Mouse (Mus musculus): Measurements from ENCODE around the gene Asb2. TPM values are rescaled to one million over a fixed set of nuclear protein-coding genes. Genes with fewer than 3 reads are reported as not detected.

Gene Asb2
- polyA plus RNA-seq, 1 experiment from 2014 or later: 2.8 TPM

DNA sequence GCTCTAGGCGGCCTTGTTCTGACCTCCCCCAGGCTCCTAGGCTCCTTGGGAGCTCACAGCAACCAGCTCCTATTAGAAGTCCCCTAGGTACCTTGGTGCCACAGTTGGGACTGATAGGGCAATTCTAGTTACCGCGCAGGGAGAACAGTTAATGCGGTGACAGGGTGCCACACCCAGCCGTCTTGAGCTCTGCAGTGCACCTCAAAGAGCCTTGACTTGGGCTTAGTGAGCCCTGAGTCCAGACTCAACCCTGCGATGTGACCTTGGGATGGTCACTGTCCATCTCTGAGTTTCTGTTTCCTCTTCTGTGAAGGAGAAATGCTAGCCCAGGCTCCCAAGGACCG is 12.5 kb upstream of the Asb2 start:
- peak; percentile 56; the same call in 1 of the 2 replicates for ATAC-seq (replicated peaks; ENCODE audit: low FRiP score)
- 59% methylated on average over 7 of the region's 7 CpGs for WGBS
- Histone ChIP-seq H3K36me3 (ENCODE audit: control insufficient read depth, insufficient read depth, low read length) (no peaks in the 10 kb centered on the region), H3K4me3 (ENCODE audit: low read depth, low read length) (peak overlapping the region; percentile 7; the same call in 1 of the 2 replicates), H3K27me3 (replicated peaks; ENCODE audit: control insufficient read depth, insufficient read depth, low read length) (0 out of 2 replicates have a peak, but pooled peaks cover 2% of the 10 kb centered on the region), H3K9me3 (ENCODE audit: control insufficient read depth, low read length) (no peaks in the 10 kb centered on the region), H3K27ac (ENCODE audit: low read depth, low read length) (no peak overlapping the region), H3K4me1 (replicated peaks; ENCODE audit: control insufficient read depth, insufficient read depth, low read length) (peaks cover 10% of the 10 kb centered on the region), H3K9ac (ENCODE audit: low read depth, low read length) (no peak overlapping the region), H3K4me2 (peak overlapping the region; percentile 59)
- no peak for DNase-seq (ENCODE audit: low spot score)

DNA sequence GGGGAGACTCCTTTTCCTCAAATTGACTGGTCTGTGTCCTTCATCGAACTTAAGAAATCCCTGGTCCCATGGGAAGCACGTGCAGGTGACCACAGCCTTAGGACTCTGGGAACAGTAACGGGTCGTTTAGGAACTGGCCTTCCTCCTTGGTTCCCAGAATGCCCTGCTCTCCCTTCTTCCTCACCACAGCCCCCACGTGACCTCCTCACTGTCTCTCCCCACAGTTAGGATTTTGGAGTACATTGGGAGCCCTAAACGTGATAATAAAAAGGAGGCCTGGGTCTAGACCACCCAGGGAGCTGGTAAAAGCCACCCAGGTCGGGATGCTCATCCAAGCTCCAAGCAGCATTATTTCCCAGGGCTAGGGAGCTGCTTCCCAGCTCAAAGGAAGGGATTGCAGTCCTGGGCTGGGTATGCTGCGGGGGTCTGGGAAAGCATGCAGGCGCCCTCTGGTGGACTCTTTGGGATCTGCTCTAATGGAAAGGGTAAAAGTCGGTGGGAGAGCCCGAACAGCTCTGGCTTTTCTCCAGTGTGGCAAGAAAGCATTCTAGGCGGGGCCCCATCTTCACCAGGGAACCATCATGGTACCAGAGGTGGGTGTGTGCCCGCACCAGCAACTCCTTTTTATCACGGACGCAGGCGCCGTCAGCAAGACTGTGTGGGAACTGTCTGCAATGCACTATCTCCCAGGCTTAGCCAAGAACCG is 12.0 kb upstream of the Asb2 start:
- Histone ChIP-seq H3K4me1 (replicated peaks; ENCODE audit: control insufficient read depth, insufficient read depth, low read length) (peaks cover 6% of the 10 kb centered on the region), H3K27me3 (replicated peaks; ENCODE audit: control insufficient read depth, insufficient read depth, low read length) (0 out of 2 replicates have a peak, but pooled peaks cover 2% of the 10 kb centered on the region), H3K4me3 (ENCODE audit: low read depth, low read length) (peak overlapping the region; percentile 7; the same call in 1 of the 2 replicates), H3K4me2 (peak overlapping the region; percentile 59), H3K27ac (ENCODE audit: low read depth, low read length) (no peak overlapping the region), H3K9me3 (ENCODE audit: control insufficient read depth, low read length) (no peaks in the 10 kb centered on the region), H3K36me3 (ENCODE audit: control insufficient read depth, insufficient read depth, low read length) (no peaks in the 10 kb centered on the region), H3K9ac (ENCODE audit: low read depth, low read length) (no peak overlapping the region)
- DNase-seq (ENCODE audit: low spot score): peak; percentile 79
- 15% methylated on average over 18 of the region's 18 CpGs for WGBS
- ATAC-seq (replicated peaks; ENCODE audit: low FRiP score): peak; percentile 70

GRCm38 (mm10) chr12:103367171-103367570 is 11.4 kb upstream of the Asb2 start:
- no peak for ATAC-seq (replicated peaks; ENCODE audit: low FRiP score)
- WGBS: 67% methylated on average over 2 of the region's 2 CpGs

GRCm38 (mm10) chr12:103362336-103362735 is 6.5 kb upstream of the Asb2 start:
- Histone ChIP-seq H3K4me2 (no peak overlapping the region), H3K4me1 (replicated peaks; ENCODE audit: control insufficient read depth, insufficient read depth, low read length) (no peaks in the 10 kb centered on the region), H3K9me3 (ENCODE audit: control insufficient read depth, low read length) (no peaks in the 10 kb centered on the region), H3K4me3 (ENCODE audit: low read depth, low read length) (no peak overlapping the region), H3K9ac (ENCODE audit: low read depth, low read length) (no peak overlapping the region), H3K36me3 (ENCODE audit: control insufficient read depth, insufficient read depth, low read length) (no peaks in the 10 kb centered on the region), H3K27ac (ENCODE audit: low read depth, low read length) (no peak overlapping the region), H3K27me3 (replicated peaks; ENCODE audit: control insufficient read depth, insufficient read depth, low read length) (no peaks in the 10 kb centered on the region)
- 70% methylated on average over 3 of the region's 3 CpGs for WGBS
- DNase-seq (ENCODE audit: low spot score) (no peak), ATAC-seq (replicated peaks; ENCODE audit: low FRiP score) (no peak)

More at GRCm38 (mm10) chr12:103367171-103367570, 11.4 kb upstream of the Asb2 start:
- Histone ChIP-seq H3K27ac (ENCODE audit: low read depth, low read length) (no peak overlapping the region), H3K4me3 (ENCODE audit: low read depth, low read length) (no peak overlapping the region), H3K9ac (ENCODE audit: low read depth, low read length) (no peak overlapping the region), H3K4me2 (no peak overlapping the region), H3K36me3 (ENCODE audit: control insufficient read depth, insufficient read depth, low read length) (no peaks in the 10 kb centered on the region), H3K4me1 (replicated peaks; ENCODE audit: control insufficient read depth, insufficient read depth, low read length) (peaks cover 6% of the 10 kb centered on the region), H3K9me3 (ENCODE audit: control insufficient read depth, low read length) (no peaks in the 10 kb centered on the region), H3K27me3 (replicated peaks; ENCODE audit: control insufficient read depth, insufficient read depth, low read length) (0 out of 2 replicates have a peak, but pooled peaks cover 2% of the 10 kb centered on the region)
- DNase-seq (ENCODE audit: low spot score): no peak

DNA sequence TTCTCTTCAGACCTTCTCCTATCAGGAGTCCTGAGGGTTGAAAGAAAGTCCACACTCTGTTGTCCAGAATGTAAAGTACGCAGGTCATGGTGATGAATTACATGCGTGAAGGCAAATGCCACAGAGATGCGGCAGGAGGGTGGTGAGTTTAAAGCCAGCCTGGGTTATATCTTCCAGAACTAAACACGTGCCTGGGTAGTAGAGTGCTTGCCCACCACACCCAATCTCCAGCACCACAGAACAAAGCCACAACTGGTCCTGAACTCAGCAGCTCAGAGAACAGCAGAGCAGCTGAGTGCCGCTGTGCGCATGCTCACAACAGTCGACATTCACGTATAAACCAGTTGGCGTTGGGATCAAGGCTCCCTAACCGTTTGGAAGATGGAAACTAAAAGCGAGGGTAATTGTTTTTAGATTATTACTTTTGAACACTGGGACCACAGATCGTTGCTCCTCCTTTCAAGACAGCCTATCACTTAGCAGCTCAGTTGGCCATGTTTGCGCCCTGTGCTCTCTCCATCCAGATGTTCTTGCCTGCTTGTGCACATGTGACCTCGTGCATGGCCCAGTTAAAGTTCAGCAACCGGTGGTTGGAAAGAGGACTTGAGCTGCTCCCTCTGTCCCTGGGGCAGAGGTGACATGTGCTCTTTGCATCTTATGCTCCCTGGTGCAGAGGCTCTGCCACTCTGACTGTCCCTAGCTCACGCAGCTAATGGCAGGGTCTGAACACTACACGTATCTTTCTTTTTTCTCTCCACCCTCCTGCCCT is 5.9 kb upstream of the Asb2 start:
- Histone ChIP-seq H3K4me1 (replicated peaks; ENCODE audit: control insufficient read depth, insufficient read depth, low read length) (no peaks in the 10 kb centered on the region), H3K9me3 (ENCODE audit: control insufficient read depth, low read length) (no peaks in the 10 kb centered on the region), H3K27me3 (replicated peaks; ENCODE audit: control insufficient read depth, insufficient read depth, low read length) (no peaks in the 10 kb centered on the region), H3K27ac (ENCODE audit: low read depth, low read length) (no peak overlapping the region), H3K4me3 (ENCODE audit: low read depth, low read length) (no peak overlapping the region), H3K36me3 (ENCODE audit: control insufficient read depth, insufficient read depth, low read length) (no peaks in the 10 kb centered on the region), H3K4me2 (no peak overlapping the region), H3K9ac (ENCODE audit: low read depth, low read length) (no peak overlapping the region)
- 87% methylated on average over 17 of the region's 17 CpGs for WGBS
- DNase-seq (ENCODE audit: low spot score) (no peak), ATAC-seq (replicated peaks; ENCODE audit: low FRiP score) (no peak)

DNA sequence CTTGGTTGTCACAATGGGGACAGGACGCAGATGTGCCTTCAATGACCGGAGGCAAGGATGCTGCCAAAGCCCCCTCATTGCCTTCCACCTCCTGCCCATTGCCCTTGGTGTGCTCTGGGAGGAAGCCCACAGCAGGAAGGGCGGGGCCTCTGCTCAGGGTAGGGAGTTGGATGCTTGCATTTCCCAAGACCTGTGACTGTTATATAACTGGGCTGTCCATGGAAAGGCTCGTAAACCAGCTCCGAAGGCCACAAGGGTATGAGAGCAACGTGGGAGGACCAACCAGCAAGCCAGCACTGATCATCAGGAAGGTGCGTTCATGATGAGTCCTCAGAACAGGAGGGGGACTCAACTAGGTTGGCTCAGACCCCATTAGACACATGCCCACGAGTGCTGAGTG is 5.0 kb upstream of the Asb2 start:
- Histone ChIP-seq H3K27me3 (replicated peaks; ENCODE audit: control insufficient read depth, insufficient read depth, low read length) (no peaks in the 10 kb centered on the region), H3K4me2 (no peak overlapping the region), H3K9me3 (ENCODE audit: control insufficient read depth, low read length) (no peaks in the 10 kb centered on the region), H3K9ac (ENCODE audit: low read depth, low read length) (no peak overlapping the region), H3K27ac (ENCODE audit: low read depth, low read length) (no peak overlapping the region), H3K4me1 (replicated peaks; ENCODE audit: control insufficient read depth, insufficient read depth, low read length) (no peaks in the 10 kb centered on the region), H3K4me3 (ENCODE audit: low read depth, low read length) (no peak overlapping the region), H3K36me3 (ENCODE audit: control insufficient read depth, insufficient read depth, low read length) (no peaks in the 10 kb centered on the region)
- whole genome bisulfite sequencing: 79% methylated on average over 8 of the region's 8 CpGs
- ATAC-seq (replicated peaks; ENCODE audit: low FRiP score): no peak
- DNase-seq (ENCODE audit: low spot score): no peak

DNA sequence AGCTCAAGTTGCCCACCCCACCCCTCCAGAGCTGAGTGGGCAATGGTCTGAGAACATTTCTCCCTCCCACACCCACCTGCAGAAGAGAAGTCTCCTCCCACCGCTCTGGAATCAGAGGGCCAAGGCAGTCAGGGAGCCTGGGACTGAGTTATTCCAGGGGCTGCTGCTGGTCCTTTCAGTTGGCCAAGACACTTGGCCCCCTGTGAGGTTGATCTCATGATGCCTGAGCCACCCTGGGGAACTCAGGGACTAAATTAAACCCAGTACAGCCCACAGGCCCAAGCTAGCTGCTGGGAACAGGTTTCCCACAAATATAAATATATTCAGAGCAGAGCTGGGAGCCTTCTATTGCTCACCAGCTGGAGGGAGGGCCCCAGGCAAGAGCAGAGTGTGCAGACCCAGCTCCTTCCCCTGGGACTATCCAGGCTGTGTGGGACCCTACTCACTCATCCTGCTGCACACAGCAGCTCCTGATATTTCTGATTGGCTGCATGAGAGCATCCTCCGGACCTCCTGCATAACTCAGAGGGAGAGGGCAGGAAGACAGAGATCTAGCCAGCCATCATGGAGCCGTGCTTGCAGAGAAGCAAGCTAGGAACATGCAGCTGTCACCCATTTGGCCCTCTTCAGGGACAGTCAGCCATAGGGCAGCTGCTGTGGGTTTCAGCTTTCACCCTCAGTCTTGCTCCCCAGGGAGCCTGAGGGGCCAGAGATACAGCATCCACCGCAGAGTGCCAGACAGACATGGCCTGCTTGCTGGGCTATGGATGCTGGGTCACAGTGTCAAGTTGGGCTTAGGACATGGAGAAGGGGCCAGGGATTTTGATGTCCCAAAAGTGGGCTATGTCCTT is 3.4 kb upstream of the Asb2 start:
- Histone ChIP-seq H3K4me3 (ENCODE audit: low read depth, low read length) (no peak overlapping the region), H3K9ac (ENCODE audit: low read depth, low read length) (no peak overlapping the region), H3K4me1 (replicated peaks; ENCODE audit: control insufficient read depth, insufficient read depth, low read length) (no peaks in the 10 kb centered on the region), H3K27me3 (replicated peaks; ENCODE audit: control insufficient read depth, insufficient read depth, low read length) (no peaks in the 10 kb centered on the region), H3K36me3 (ENCODE audit: control insufficient read depth, insufficient read depth, low read length) (no peaks in the 10 kb centered on the region), H3K4me2 (no peak overlapping the region), H3K27ac (ENCODE audit: low read depth, low read length) (no peak overlapping the region), H3K9me3 (ENCODE audit: control insufficient read depth, low read length) (no peaks in the 10 kb centered on the region)
- WGBS: 54% methylated on average over 4 of the region's 4 CpGs
- no peak for DNase-seq (ENCODE audit: low spot score)
- ATAC-seq (replicated peaks; ENCODE audit: low FRiP score): no peak

- no peak overlapping the region for H3K4me3 ChIP-seq (ENCODE audit: low read depth, low read length)
- no peak overlapping the region for H3K9ac ChIP-seq (ENCODE audit: low read depth, low read length)
- no peak overlapping the region for H3K4me2 ChIP-seq
- no peak overlapping the region for H3K27ac ChIP-seq (ENCODE audit: low read depth, low read length)
- no peaks in the 10 kb centered on the region for H3K9me3 ChIP-seq (ENCODE audit: control insufficient read depth, low read length)
- ATAC-seq (replicated peaks; ENCODE audit: low FRiP score) (no peak), DNase-seq (ENCODE audit: low spot score) (no peak)
- 75% methylated on average over 8 of the region's 8 CpGs for WGBS
- no peaks in the 10 kb centered on the region for H3K27me3 ChIP-seq (replicated peaks; ENCODE audit: control insufficient read depth, insufficient read depth, low read length)
- no peaks in the 10 kb centered on the region for H3K4me1 ChIP-seq (replicated peaks; ENCODE audit: control insufficient read depth, insufficient read depth, low read length)
- H3K36me3 ChIP-seq (ENCODE audit: control insufficient read depth, insufficient read depth, low read length): no peaks in the 10 kb centered on the region
These were observed 2.4 kb upstream of the Asb2 start for GRCm38 (mm10) chr12:103358216-103358615.

All from liver, embryonic 11.5 days (tissue).